Mouse (Mus musculus) neural tube, postnatal 0 days (tissue): ENCODE data around the gene Gm498. TPM values are rescaled to one million over a fixed set of nuclear protein-coding genes. Genes with fewer than 3 reads are reported as not detected.

ENCODE experiments used
- microRNA-seq: library from miRNA; unstranded; fragments of <30 nt; microRNA quantifications from one replicate; pipeline ENCODE4, GENCODE M21; 2016
- polyA plus RNA-seq: library from polyadenylated mRNA; unstranded; fragments of >200 nt; fragmentation: Nextera tagmentation; extraction: Ambion mirVana; gene quantifications from 2 replicates; pipeline ENCODE4 v1.2.1, GENCODE M21; 2015

Gene Gm498
- polyA plus RNA-seq = not detected in 2 replicates

GRCm38 (mm10) chr7:143866538-143866937, at the start of gene Gm498:
Gene Gm498 (plus strand): TSS chr7:143866838.

GRCm38 (mm10) chr7:143822375-143823265, 44.0 kb upstream of the Gm498 start, which contains the start of the genes Nadsyn1 and Dhcr7:
Gene Nadsyn1 (minus strand): TSS chr7:143822849.
Gene Dhcr7 (plus strand): TSS chr7:143823145.

Small RNA genes lying within 50 kb of the gene (microRNA-seq; reads per million reads assigned to microRNA genes)
- gene Mir6404 = not detected

Other genes starting within 250 kb of the Gm498 start
- 0.06 and 0.15 TPM in 2 replicates for gene Tnfrsf26, start 238.1 kb upstream of the Gm498 start, polyA plus RNA-seq
- gene Tnfrsf22, start 217.2 kb upstream of the Gm498 start, polyA plus RNA-seq = 5.6 and 5.9 TPM in 2 replicates
- 0.87 and 0.94 TPM in 2 replicates for gene Tnfrsf23, start 181.0 kb upstream of the Gm498 start, polyA plus RNA-seq
- 24.6 and 28.1 TPM in 2 replicates for gene Osbpl5, start 109.9 kb upstream of the Gm498 start, polyA plus RNA-seq
- not detected in 2 replicates for gene Mrgprg, start 99.8 kb upstream of the Gm498 start, polyA plus RNA-seq
- gene Mrgpre, start 82.3 kb upstream of the Gm498 start, polyA plus RNA-seq = 5.0 and 7.7 TPM in 2 replicates
- gene Nadsyn1, start 44.0 kb upstream of the Gm498 start, polyA plus RNA-seq = 4.3 and 5.8 TPM in 2 replicates
- 50.0 and 52.2 TPM in 2 replicates for gene Dhcr7, start 43.7 kb upstream of the Gm498 start, polyA plus RNA-seq
- 9.0 and 11.5 TPM in 2 replicates for gene Shank2, start 135.1 kb downstream of the Gm498 start, polyA plus RNA-seq